Mouse (Mus musculus): ENCODE measurements at regions not wholly inside any gene's neighbourhood (a gene's known extent, or its start where the extent isn't known, plus 50 kb on each side); places are given as distances from the start of the nearest gene placed in this dataset.

- no peak for DNase-seq
Measured at GRCm38 (mm10) chr3:134610244-134610643, 218.6 kb upstream of the Tacr3 start.

- DNase-seq: no peak
Measured at GRCm38 (mm10) chr3:134611516-134612297, 217.1 kb upstream of the Tacr3 start.

- DNase-seq: no peak
Measured at GRCm38 (mm10) chr3:134612298-134612616, 216.6 kb upstream of the Tacr3 start.

GRCm38 (mm10) chr3:134629166-134630134 lies 199.4 kb upstream of the Tacr3 start:
- no peak for DNase-seq

GRCm38 (mm10) chr3:134630135-134630516 lies 198.7 kb upstream of the Tacr3 start:
- no peak for DNase-seq

- no peak for DNase-seq
Measured at GRCm38 (mm10) chr3:134648727-134649445, 179.9 kb upstream of the Tacr3 start.

- DNase-seq: no peak
Measured at GRCm38 (mm10) chr3:134654051-134654450, 174.8 kb upstream of the Tacr3 start.

- DNase-seq: no peak
Measured at GRCm38 (mm10) chr3:134694893-134695292, 133.9 kb upstream of the Tacr3 start.

GRCm38 (mm10) chr3:134718620-134719019 lies 110.2 kb upstream of the Tacr3 start:
- DNase-seq: no peak

- DNase-seq: peak; percentile 1 to 11
Measured at GRCm38 (mm10) chr3:134735684-134736083, 93.1 kb upstream of the Tacr3 start.

GRCm38 (mm10) chr3:134761108-134761507 lies 67.7 kb upstream of the Tacr3 start:
- no peak for DNase-seq

GRCm38 (mm10) chr3:134763264-134763936 lies 65.4 kb upstream of the Tacr3 start:
- no peak for DNase-seq
